Mouse (Mus musculus) cerebellum, adult 2 months (tissue): ENCODE data around the gene D7Ertd443e.

ENCODE experiments used
- CTCF ChIP-seq: fragments of 200-500 bp; IDR thresholded peaks from 2 replicates; pipeline ENCODE4 v1.5.1; 2011; ENCODE audit warnings: low read depth, mild to moderate bottlenecking, control low read depth, low read length, moderate library complexity, borderline replicate concordance; ENCODE audit not compliant: insufficient read depth
- POLR2A ChIP-seq: fragments of 200-500 bp; IDR thresholded peaks from 2 replicates; pipeline ENCODE4 v1.6.1; 2011; ENCODE audit warnings: low read length, control low read depth, borderline replicate concordance; ENCODE audit not compliant: insufficient read depth

- TF ChIP-seq CTCF (no peak), POLR2A (no peak)
These were observed 160.5 kb downstream of the D7Ertd443e start for GRCm38 (mm10) chr7:134224741-134225612.
